Comparison of ENCODE assay signal across 1 mouse cellular context in the genomic region with DNA sequence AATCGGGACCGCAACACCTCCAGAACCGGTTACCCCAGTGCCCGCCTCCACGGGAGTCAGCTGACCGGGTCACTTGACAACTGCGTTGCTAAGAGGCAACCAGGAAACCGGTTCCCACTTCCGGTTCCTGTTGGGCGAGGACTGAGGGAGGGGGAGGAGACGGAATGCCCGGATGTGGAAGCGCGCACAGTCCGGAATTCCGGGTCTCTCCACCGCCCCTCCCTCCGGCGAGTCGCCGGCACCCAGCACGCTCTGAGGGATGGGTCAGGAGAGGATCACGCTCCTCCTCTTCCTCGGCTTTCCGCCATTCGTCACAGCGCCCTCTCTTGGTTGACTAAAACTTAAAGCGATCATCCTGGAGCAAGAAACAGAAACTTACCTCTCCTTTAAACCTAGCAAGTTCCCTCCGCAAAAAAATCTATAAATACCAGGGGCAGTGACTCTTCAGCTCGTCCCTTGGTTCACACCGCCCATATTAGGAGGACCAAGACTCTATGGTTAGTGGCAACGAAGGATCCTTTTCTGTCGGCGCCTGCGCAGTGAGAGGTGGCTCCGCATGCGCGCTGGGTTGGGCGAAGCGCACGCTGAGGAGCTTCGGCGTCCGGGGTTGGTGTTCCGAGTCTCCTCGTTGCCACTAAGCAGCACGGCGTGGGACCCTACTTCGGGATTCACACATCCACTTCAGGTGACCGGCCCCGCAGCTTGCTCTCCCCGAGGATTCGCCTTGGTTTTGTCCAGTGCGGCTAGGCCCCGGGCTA.
A peak's percentile ranks its signal among the peaks of the same experiment; 100 is the strongest.
TF ChIP-seq lines count a peak whose summit lies in the region.

A gene (minus strand): TSS at position 143 of the 758 bp plus-strand sequence.
A gene (plus strand): TSS at position 324 of the 758 bp plus-strand sequence.

TF ChIP-seq in MEL, 35 proteins besides CTCF, POLR2A, EP300 and RAD21 (continued from another document):
- TF ChIP-seq CHD1 (IDR thresholded peaks at IDR 0.05; ENCODE audit: low read depth, low read length): no peak
- TF ChIP-seq TCF12 (IDR thresholded peaks at IDR 0.05; ENCODE audit: low read depth, low read length): peak; percentile 42; the same call in 1 of the 2 replicates
- TF ChIP-seq ZMIZ1 (IDR thresholded peaks at IDR 0.05; ENCODE audit: low read depth, low read length): peak; percentile 25; the same call in 1 of the 2 replicates
- no peak for TF ChIP-seq CHD2 (IDR thresholded peaks at IDR 0.05; ENCODE audit: low read length)
- peak; percentile 98 for TF ChIP-seq USF1 (IDR thresholded peaks at IDR 0.05; ENCODE audit: low read depth, low read length)
- TF ChIP-seq MAZ (IDR thresholded peaks at IDR 0.05; ENCODE audit: low read depth, low read length): peak; percentile 24; the same call in 1 of the 2 replicates
- no peak for TF ChIP-seq BHLHE40 (IDR thresholded peaks at IDR 0.05; ENCODE audit: borderline replicate concordance, low read depth, low read length)
- peak; percentile 94 for TF ChIP-seq SIN3A (IDR thresholded peaks at IDR 0.05; ENCODE audit: low read length)
- no peak for TF ChIP-seq ZC3H11A (IDR thresholded peaks at IDR 0.05; ENCODE audit: low read depth, low read length)
- TF ChIP-seq TAL1 (IDR thresholded peaks at IDR 0.05; ENCODE audit: low read length): no peak
- no peak for TF ChIP-seq ZNF384 (IDR thresholded peaks at IDR 0.05; ENCODE audit: low read depth, low read length)
- TF ChIP-seq GABPA (IDR thresholded peaks at IDR 0.05; ENCODE audit: low read depth, low read length): no peak
- TF ChIP-seq MYC (IDR thresholded peaks at IDR 0.05; ENCODE audit: low read depth, low read length): peak; percentile 94
- peak; percentile 76 for TF ChIP-seq TBP (IDR thresholded peaks at IDR 0.05; ENCODE audit: low read depth, low read length)
- no peak for TF ChIP-seq GATA1 (IDR thresholded peaks at IDR 0.05; ENCODE audit: low read depth, low read length)
- TF ChIP-seq NRF1 (IDR thresholded peaks at IDR 0.05; ENCODE audit: insufficient read depth, low read depth, low read length, poor library complexity, severe bottlenecking): peak; percentile 87
- no peak for TF ChIP-seq ZKSCAN1 (IDR thresholded peaks at IDR 0.05; ENCODE audit: low read depth, low read length)
- no peak for TF ChIP-seq MYB (IDR thresholded peaks at IDR 0.05; ENCODE audit: low read depth, low read length)
- no peak for TF ChIP-seq E2F4 (IDR thresholded peaks at IDR 0.05; ENCODE audit: borderline replicate concordance, low read depth, low read length)
- peak; percentile 99 for TF ChIP-seq ELF1 (IDR thresholded peaks at IDR 0.05; ENCODE audit: low read depth, low read length)
- peak; percentile 80 for TF ChIP-seq MAX (IDR thresholded peaks at IDR 0.05; ENCODE audit: low read length)
- TF ChIP-seq ETS1 (IDR thresholded peaks at IDR 0.05; ENCODE audit: low read depth, low read length): peak; percentile 76
